Comparison of ENCODE assay signal across 19 mouse cellular contexts in genomic region chr8:47760685-47761084, GRCm38 (mm10). TPM values are rescaled to one million over a fixed set of nuclear protein-coding genes. Genes with fewer than 3 reads are reported as not detected.
DNase-seq lines count a peak whose midpoint lies in the region; ATAC-seq and TF ChIP-seq lines count a peak whose summit lies in the region.
"Had no signal": no experiment of that assay in that cellular context is flagged by ENCODE, and none has a peak within 500 bp of the region (broad histone marks: within the 10 kb centered on the region; RNA-seq: fewer than 3 reads in every experiment).

No protein-coding gene starts in this region.

- H3K4me3 ChIP-seq in lung, embryonic 15.5 days: no peak overlapping the region
- H3K4me3 ChIP-seq in embryonic facial prominence, embryonic 14.5 days (ENCODE audit: low read depth, low read length): no peak overlapping the region
- H3K4me3 ChIP-seq in kidney, embryonic 15.5 days (replicated peaks): no peak overlapping the region
- H3K4me3 ChIP-seq in limb, embryonic 14.5 days (replicated peaks; ENCODE audit: low read length): no peak overlapping the region
- no peak overlapping the region for H3K4me3 ChIP-seq in hindbrain, embryonic 16.5 days (ENCODE audit: low read length)
- H3K4me3 ChIP-seq: heart, embryonic 12.5 days; layer of hippocampus, adult 2 months; liver, embryonic 15.5 days; neural tube, embryonic 12.5 days had no signal

- H3K9ac ChIP-seq in lung, embryonic 15.5 days: no peak overlapping the region
- H3K9ac ChIP-seq in embryonic facial prominence, embryonic 14.5 days (ENCODE audit: low read depth, low read length): no peak overlapping the region
- H3K9ac ChIP-seq in kidney, embryonic 15.5 days: no peak overlapping the region
- no peak overlapping the region for H3K9ac ChIP-seq in limb, embryonic 14.5 days (ENCODE audit: low read depth, low read length, severe bottlenecking)
- no peak overlapping the region for H3K9ac ChIP-seq in hindbrain, embryonic 16.5 days (ENCODE audit: low read depth, low read length)
- H3K9ac ChIP-seq: heart, embryonic 12.5 days; liver, embryonic 15.5 days; neural tube, embryonic 12.5 days had no signal

- no peak overlapping the region for H3K27ac ChIP-seq in lung, embryonic 15.5 days
- H3K27ac ChIP-seq in embryonic facial prominence, embryonic 14.5 days (replicated peaks; ENCODE audit: low read depth, low read length): no peak overlapping the region
- peak overlapping the region; percentile 29; the same call in 1 of the 2 replicates for H3K27ac ChIP-seq in kidney, embryonic 15.5 days
- H3K27ac ChIP-seq in limb, embryonic 14.5 days (replicated peaks; ENCODE audit: low read depth, low read length): no peak overlapping the region
- H3K27ac ChIP-seq in hindbrain, embryonic 16.5 days (ENCODE audit: low read depth, low read length): no peak overlapping the region
- H3K27ac ChIP-seq: hindbrain, postnatal 0 days; layer of hippocampus, adult 2 months; liver, embryonic 15.5 days; macrophage; neural tube, embryonic 12.5 days had no signal

- no peaks in the 10 kb centered on the region for H3K36me3 ChIP-seq in lung, embryonic 15.5 days
- no peaks in the 10 kb centered on the region for H3K36me3 ChIP-seq in embryonic facial prominence, embryonic 14.5 days (ENCODE audit: control insufficient read depth, insufficient read depth, low read length)
- H3K36me3 ChIP-seq in kidney, embryonic 15.5 days: no peaks in the 10 kb centered on the region
- no peaks in the 10 kb centered on the region for H3K36me3 ChIP-seq in limb, embryonic 14.5 days (ENCODE audit: control insufficient read depth, insufficient read depth, low read length)
- no peaks in the 10 kb centered on the region for H3K36me3 ChIP-seq in hindbrain, embryonic 16.5 days (ENCODE audit: control insufficient read depth, insufficient read depth, low read length)
- H3K36me3 ChIP-seq: heart, embryonic 12.5 days; liver, embryonic 15.5 days; neural tube, embryonic 12.5 days had no signal

- 43% methylated on average over 11 of the region's 11 CpGs for WGBS in lung, embryonic 15.5 days
- 39% methylated on average over 11 of the region's 11 CpGs for WGBS in embryonic facial prominence, embryonic 14.5 days
- 49% methylated on average over 11 of the region's 11 CpGs for WGBS in kidney, embryonic 15.5 days
- whole genome bisulfite sequencing in limb, embryonic 14.5 days: 17% methylated on average over 11 of the region's 11 CpGs
- 71% methylated on average over 11 of the region's 11 CpGs for whole genome bisulfite sequencing in hindbrain, embryonic 16.5 days

- H3K27me3 ChIP-seq in lung, embryonic 15.5 days: no peaks in the 10 kb centered on the region
- no peaks in the 10 kb centered on the region for H3K27me3 ChIP-seq in embryonic facial prominence, embryonic 14.5 days (replicated peaks; ENCODE audit: control insufficient read depth, insufficient read depth, low read length)
- 0 out of 2 replicates have a peak, but pooled peaks cover 3% of the 10 kb centered on the region for H3K27me3 ChIP-seq in kidney, embryonic 15.5 days
- H3K27me3 ChIP-seq in limb, embryonic 14.5 days (ENCODE audit: control insufficient read depth, insufficient read depth, low read length): no peaks in the 10 kb centered on the region
- no peaks in the 10 kb centered on the region for H3K27me3 ChIP-seq in hindbrain, embryonic 16.5 days (replicated peaks; ENCODE audit: control insufficient read depth, insufficient read depth, low read length)
- H3K27me3 ChIP-seq: heart, embryonic 12.5 days; liver, embryonic 15.5 days; neural tube, embryonic 12.5 days had no signal

- TF ChIP-seq POLR2A in limb, embryonic 14.5 days (IDR thresholded peaks at IDR 0.05; ENCODE audit: borderline replicate concordance, extremely low read depth, insufficient read depth, insufficient read length): no peak

- no peaks in the 10 kb centered on the region for H3K9me3 ChIP-seq in lung, embryonic 15.5 days
- no peaks in the 10 kb centered on the region for H3K9me3 ChIP-seq in embryonic facial prominence, embryonic 14.5 days (ENCODE audit: control insufficient read depth, low read length)
- H3K9me3 ChIP-seq in kidney, embryonic 15.5 days (replicated peaks): no peaks in the 10 kb centered on the region
- H3K9me3 ChIP-seq in limb, embryonic 14.5 days (ENCODE audit: control insufficient read depth, low read length): no peaks in the 10 kb centered on the region
- H3K9me3 ChIP-seq in hindbrain, embryonic 16.5 days (ENCODE audit: control insufficient read depth, low read length): no peaks in the 10 kb centered on the region
- H3K9me3 ChIP-seq: heart, embryonic 12.5 days; liver, embryonic 15.5 days; neural tube, embryonic 12.5 days had no signal

- DNase-seq in lung, postnatal 25 days (ENCODE audit: low spot score): no peak
- peak; percentile 73 for DNase-seq in embryonic facial prominence, embryonic 14.5 days (ENCODE audit: low spot score)
- peak; percentile 73 for DNase-seq in limb, embryonic 14.5 days (ENCODE audit: low spot score)
- no peak for DNase-seq in right cerebral cortex, postnatal 10 days (ENCODE audit: low spot score in 2 of 2)
- DNase-seq: adrenal gland, postnatal 25 days; cerebellum, adult 8-10 months; heart, postnatal 4 days; right cerebral cortex, postnatal 4 days had no signal

- H3K4me1 ChIP-seq in lung, embryonic 15.5 days: peaks cover 15% of the 10 kb centered on the region
- no peaks in the 10 kb centered on the region for H3K4me1 ChIP-seq in embryonic facial prominence, embryonic 14.5 days (ENCODE audit: control insufficient read depth, insufficient read depth, low read length)
- H3K4me1 ChIP-seq in kidney, embryonic 15.5 days: peaks cover 32% of the 10 kb centered on the region
- peaks cover 26% of the 10 kb centered on the region for H3K4me1 ChIP-seq in limb, embryonic 14.5 days (ENCODE audit: control insufficient read depth, insufficient read depth, low read length)
- H3K4me1 ChIP-seq in hindbrain, embryonic 16.5 days (ENCODE audit: control insufficient read depth, insufficient read depth, low read depth, low read length): peaks cover 12% of the 10 kb centered on the region
- H3K4me1 ChIP-seq: heart, embryonic 12.5 days; liver, embryonic 15.5 days had no signal

- no peak overlapping the region for H3K4me2 ChIP-seq in lung, embryonic 15.5 days
- no peak overlapping the region for H3K4me2 ChIP-seq in embryonic facial prominence, embryonic 14.5 days (ENCODE audit: low read depth, low read length)
- no peak overlapping the region for H3K4me2 ChIP-seq in kidney, embryonic 15.5 days
- peak overlapping the region; percentile 18; the same call in 1 of the 2 replicates for H3K4me2 ChIP-seq in limb, embryonic 14.5 days (replicated peaks; ENCODE audit: low read depth, low read length, severe bottlenecking)
- no peak overlapping the region for H3K4me2 ChIP-seq in hindbrain, embryonic 16.5 days (ENCODE audit: low read length)
- H3K4me2 ChIP-seq: heart, embryonic 12.5 days; liver, embryonic 15.5 days; midbrain, embryonic 11.5 days; neural tube, embryonic 12.5 days had no signal

- ATAC-seq in lung, embryonic 15.5 days (ENCODE audit: borderline replicate concordance, extremely low read depth, low FRiP score, low TSS enrichment): peak; percentile 44; the same call in 1 of the 2 replicates
- peak; percentile 63 for ATAC-seq in embryonic facial prominence, embryonic 14.5 days (ENCODE audit: low read depth)
- no peak for ATAC-seq in kidney, embryonic 15.5 days (replicated peaks; ENCODE audit: low FRiP score)
- ATAC-seq in limb, embryonic 14.5 days (ENCODE audit: low FRiP score, low read depth): peak; percentile 62
- no peak for ATAC-seq in hindbrain, embryonic 16.5 days
- ATAC-seq: forebrain, embryonic 14.5 days; hindbrain, postnatal 0 days had no signal

RNA-seq across cellular contexts. Expression of gene Cdkn2aip, which starts 47.0 kb away (rescaled TPM):
- polyA plus RNA-seq in lung, embryonic 15.5 days (2015; fragmentation: Nextera tagmentation; extraction: Ambion mirVana): 25.0 and 25.1 TPM in 2 replicates
- polyA plus RNA-seq in embryonic facial prominence, embryonic 14.5 days (2014; fragmentation: Nextera tagmentation; extraction: Ambion mirVana): 16.5 and 21.0 TPM in 2 replicates
- 24.5 and 27.9 TPM in 2 replicates for polyA plus RNA-seq in kidney, embryonic 15.5 days (2015; fragmentation: Nextera tagmentation; extraction: Ambion mirVana)
- polyA plus RNA-seq in limb, embryonic 14.5 days (2012; rRNA removed): 11.6 and 13.5 TPM in 2 replicates
- polyA plus RNA-seq in limb, embryonic 14.5 days (2014; fragmentation: Nextera tagmentation; extraction: Ambion mirVana): 22.3 and 25.9 TPM in 2 replicates
- polyA plus RNA-seq in hindbrain, embryonic 16.5 days (2015; fragmentation: Nextera tagmentation; extraction: Ambion mirVana): 24.7 and 28.5 TPM in 2 replicates

Comparison
In these comparisons a context has a peak if more than half of its experiments do, and no peak if none do; other contexts are left out.
1. ATAC-seq: peak in lung, embryonic 15.5 days (single experiment), embryonic facial prominence, embryonic 14.5 days (single experiment) and limb, embryonic 14.5 days (single experiment); none in kidney, embryonic 15.5 days (single experiment) and hindbrain, embryonic 16.5 days (single experiment).
2. DNase-seq: peak in embryonic facial prominence, embryonic 14.5 days (single experiment) and limb, embryonic 14.5 days (single experiment); none in lung, postnatal 25 days (single experiment) and right cerebral cortex, postnatal 10 days (0 of 2).